Mouse (Mus musculus) hindbrain, embryonic 11.5 days (tissue): ENCODE results near the gene Utrn. TPM values are rescaled to one million over a fixed set of nuclear protein-coding genes. Genes with fewer than 3 reads are reported as not detected.

Source experiments
- ATAC-seq: fragments of 200-750 bp; cut with Nextera tagmentation; 2 replicates; pipeline ENCODE4 v1.8.0; 2017; ENCODE audit warnings: mild to moderate bottlenecking, moderate TSS enrichment, moderate library complexity; ENCODE audit not compliant: low FRiP score
- DNase-seq: peaks from one replicate; pipeline ENCODE4 v3.0.0-alpha.2; 2015; ENCODE audit warnings: low spot score
- H3K27ac ChIP-seq: fragments of 300-500 bp; sonication (generic); 2 replicates; pipeline ENCODE4 v1.5.1; 2014; ENCODE audit warnings: mild to moderate bottlenecking, low read depth, low read length
- H3K27me3 ChIP-seq: fragments of 300-500 bp; sonication (generic); 2 replicates; pipeline ENCODE4 v1.6.1; 2014; ENCODE audit warnings: mild to moderate bottlenecking, low read length, moderate library complexity, mixed read lengths; ENCODE audit not compliant: control insufficient read depth, insufficient read depth
- H3K36me3 ChIP-seq: fragments of 300-500 bp; sonication (generic); 2 replicates; pipeline ENCODE4 v1.6.1; 2014; ENCODE audit warnings: mild to moderate bottlenecking, low read length, moderate library complexity, mixed read lengths; ENCODE audit not compliant: control insufficient read depth, insufficient read depth
- H3K4me1 ChIP-seq: fragments of 300-500 bp; sonication (generic); replicated peaks from 2 replicates; pipeline ENCODE4 v1.6.1; 2014; ENCODE audit warnings: low read length, mixed read lengths; ENCODE audit not compliant: control insufficient read depth, insufficient read depth
- H3K4me2 ChIP-seq: fragments of 300-500 bp; sonication (generic); replicated peaks from 2 replicates; pipeline ENCODE4 v1.6.1; 2014; ENCODE audit warnings: mild to moderate bottlenecking, low read depth, low read length
- H3K4me3 ChIP-seq: fragments of 300-500 bp; sonication (generic); 2 replicates; pipeline ENCODE4 v1.5.1; 2014; ENCODE audit warnings: low read depth, low read length
- H3K9ac ChIP-seq: fragments of 300-500 bp; sonication (generic); 2 replicates; pipeline ENCODE4 v1.6.1; 2014; ENCODE audit warnings: low read depth, low read length
- H3K9me3 ChIP-seq: fragments of 300-500 bp; sonication (generic); 2 replicates; pipeline ENCODE4 v1.6.1; 2016; ENCODE audit warnings: low read length; ENCODE audit not compliant: control insufficient read depth
- WGBS: fragments of 180-500 bp; shearing (Covaris S2); extraction: QIAGEN DNeasy Blood & Tissue Kit; methylation state at CpG from one replicate; pipeline ENCODE4 v1.1.7; 2014; 5-methylcytosine and 5-hydroxymethylcytosine counted together
- polyA plus RNA-seq: library from polyadenylated mRNA; unstranded; fragments of >200 nt; fragmentation: Nextera tagmentation; extraction: Ambion mirVana; gene quantifications from 2 replicates; pipeline ENCODE4 v1.2.1, GENCODE M21; 2014

The Utrn gene
- polyA plus RNA-seq, 1 experiment from 2014 or later = 54.7 TPM

DNA sequence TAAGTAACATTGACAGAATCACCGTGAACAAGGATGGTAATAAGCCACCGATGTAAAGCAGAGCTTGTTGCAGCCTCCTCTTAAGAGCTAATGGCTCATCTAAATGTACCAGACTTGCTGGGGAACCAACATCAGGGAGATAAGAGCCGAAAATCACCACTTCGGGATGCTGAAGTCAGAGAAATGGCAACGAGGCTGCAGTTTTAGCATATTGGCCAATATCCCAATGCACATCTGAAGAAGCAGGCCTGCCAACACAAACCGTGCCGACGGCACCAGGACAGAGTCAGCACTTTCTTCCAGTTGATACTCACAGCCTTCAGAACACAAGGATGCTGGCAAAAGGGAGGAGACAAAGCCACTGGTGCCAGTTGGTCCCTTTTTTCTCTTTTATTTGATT, 442.3 kb downstream of the Utrn start:
- Histone ChIP-seq H3K9me3 (no peaks in the 10 kb centered on the region), H3K36me3 (no peaks in the 10 kb centered on the region), H3K27ac (no peak overlapping the region), H3K27me3 (no peaks in the 10 kb centered on the region), H3K4me1 (no peaks in the 10 kb centered on the region), H3K4me3 (no peak overlapping the region), H3K4me2 (no peak overlapping the region), H3K9ac (no peak overlapping the region)
- no peak for ATAC-seq
- 90% methylated on average over 8 of the region's 8 CpGs for WGBS
- no peak for DNase-seq

GRCm38 (mm10) chr10:12424944-12425343, 444.2 kb downstream of the Utrn start:
- Histone ChIP-seq H3K9me3 (no peaks in the 10 kb centered on the region), H3K27ac (no peak overlapping the region), H3K4me2 (no peak overlapping the region), H3K36me3 (no peaks in the 10 kb centered on the region), H3K4me3 (no peak overlapping the region), H3K27me3 (no peaks in the 10 kb centered on the region), H3K4me1 (no peaks in the 10 kb centered on the region), H3K9ac (no peak overlapping the region)
- 86% methylated on average over 2 of the region's 2 CpGs for WGBS
- DNase-seq = no peak
- ATAC-seq = no peak

- WGBS = 90% methylated on average over 7 of the region's 7 CpGs
- DNase-seq (no peak), ATAC-seq (no peak)
- Histone ChIP-seq H3K36me3 (no peaks in the 10 kb centered on the region), H3K27ac (no peak overlapping the region), H3K4me3 (no peak overlapping the region), H3K9me3 (no peaks in the 10 kb centered on the region), H3K4me2 (no peak overlapping the region), H3K4me1 (no peaks in the 10 kb centered on the region), H3K9ac (no peak overlapping the region), H3K27me3 (no peaks in the 10 kb centered on the region)
These were observed 445.0 kb downstream of the Utrn start for GRCm38 (mm10) chr10:12423994-12424725.

GRCm38 (mm10) chr10:12414967-12415366, 454.2 kb downstream of the Utrn start:
- no peaks in the 10 kb centered on the region for H3K36me3 ChIP-seq
- H3K4me2 ChIP-seq = no peak overlapping the region
- H3K27me3 ChIP-seq = no peaks in the 10 kb centered on the region
- H3K4me3 ChIP-seq = no peak overlapping the region
- H3K9ac ChIP-seq = no peak overlapping the region
- ATAC-seq = no peak
- no peak for DNase-seq
- no peak overlapping the region for H3K27ac ChIP-seq
- no peaks in the 10 kb centered on the region for H3K4me1 ChIP-seq
- WGBS = 91% methylated on average over 3 of the region's 3 CpGs
- no peaks in the 10 kb centered on the region for H3K9me3 ChIP-seq

DNA sequence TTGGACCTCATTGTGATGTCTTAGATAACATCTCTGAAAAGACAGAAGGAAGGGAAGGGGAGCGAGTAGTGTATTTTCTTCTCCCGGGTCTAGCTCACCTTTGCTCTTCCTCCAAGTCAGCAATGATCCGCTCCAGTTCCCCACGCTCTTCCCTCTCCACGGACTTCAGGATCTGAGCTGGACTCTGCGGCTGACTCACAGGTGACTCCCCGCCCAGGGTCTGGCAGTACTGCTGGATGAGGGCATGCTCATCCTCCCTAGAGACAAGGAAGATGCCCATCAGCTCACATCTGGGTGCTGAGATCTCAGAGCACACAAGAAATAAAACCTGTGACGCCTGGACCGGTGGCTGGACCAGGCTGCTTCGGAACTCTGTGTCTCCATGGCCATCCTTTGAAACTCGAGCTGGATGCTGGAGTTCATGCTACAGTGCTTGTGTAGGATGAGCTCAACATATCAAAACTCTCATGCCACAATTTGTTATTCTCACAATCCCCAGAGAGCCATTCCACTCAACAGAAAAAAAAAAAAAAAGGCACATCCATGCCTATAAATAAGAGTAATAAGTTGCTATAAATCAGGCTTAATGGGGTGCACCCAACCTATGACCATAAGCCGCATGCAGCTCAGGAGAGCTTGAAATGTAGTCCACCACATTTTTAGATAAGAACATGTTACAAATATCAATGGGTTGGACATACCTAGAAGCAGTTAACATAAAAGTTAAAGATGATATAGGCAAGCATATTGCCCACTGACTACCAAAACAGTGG, 462.6 kb downstream of the Utrn start:
- Histone ChIP-seq H3K9me3 (no peaks in the 10 kb centered on the region), H3K27ac (no peak overlapping the region), H3K4me1 (no peaks in the 10 kb centered on the region), H3K36me3 (no peaks in the 10 kb centered on the region), H3K9ac (no peak overlapping the region), H3K27me3 (no peaks in the 10 kb centered on the region), H3K4me3 (no peak overlapping the region), H3K4me2 (no peak overlapping the region)
- no peak for ATAC-seq
- 88% methylated on average over 12 of the region's 12 CpGs for WGBS
- DNase-seq = no peak

DNA sequence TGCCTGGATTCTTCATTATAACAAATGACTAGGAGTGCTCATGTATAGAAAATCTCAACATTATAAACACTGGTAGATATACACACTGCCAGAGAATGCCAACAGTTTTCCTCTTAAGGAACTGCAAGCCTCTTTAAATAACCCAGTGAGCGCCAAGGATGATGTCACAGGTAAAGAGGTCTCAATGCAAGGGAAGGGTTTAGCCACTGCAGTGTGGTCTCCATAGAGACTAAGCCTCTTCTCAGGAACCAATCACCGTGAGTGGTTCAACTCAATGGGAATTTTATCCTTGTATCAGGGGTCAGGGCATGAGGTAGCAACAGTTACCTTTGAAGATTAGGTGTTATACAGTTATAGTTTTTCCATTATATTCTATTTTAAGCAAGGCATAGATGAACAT, 469.7 kb downstream of the Utrn start:
- H3K9me3 ChIP-seq = no peaks in the 10 kb centered on the region
- no peak overlapping the region for H3K9ac ChIP-seq
- no peaks in the 10 kb centered on the region for H3K4me1 ChIP-seq
- DNase-seq (no peak), ATAC-seq (no peak)
- H3K27ac ChIP-seq = no peak overlapping the region
- 76% methylated on average over 2 of the region's 2 CpGs for WGBS
- H3K27me3 ChIP-seq = no peaks in the 10 kb centered on the region
- H3K36me3 ChIP-seq = no peaks in the 10 kb centered on the region
- H3K4me3 ChIP-seq = no peak overlapping the region
- H3K4me2 ChIP-seq = no peak overlapping the region

DNA sequence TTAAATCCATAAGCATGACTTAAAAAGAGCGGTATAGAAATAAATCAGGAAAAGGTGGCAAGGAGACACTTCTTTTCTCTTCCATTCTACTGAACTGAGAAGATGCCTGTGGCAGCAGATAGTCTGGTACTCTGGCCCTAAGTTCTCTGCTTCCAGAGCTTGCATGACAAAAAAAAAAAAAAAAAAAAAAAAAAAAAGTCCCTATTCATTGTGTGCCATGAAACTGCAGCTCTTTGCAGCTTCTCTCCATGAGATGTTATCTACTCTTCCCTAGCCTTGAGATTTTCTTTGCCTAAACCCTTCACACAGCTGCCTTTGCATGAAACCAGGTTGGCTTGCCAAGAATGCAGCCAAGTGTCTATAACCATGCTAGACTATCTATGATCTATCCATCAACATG, 489.0 kb downstream of the Utrn start:
- H3K27me3 ChIP-seq = no peaks in the 10 kb centered on the region
- DNase-seq (no peak), ATAC-seq (no peak)
- H3K9ac ChIP-seq = no peak overlapping the region
- 97% methylated on average over 1 of the region's 1 CpGs for WGBS
- no peaks in the 10 kb centered on the region for H3K36me3 ChIP-seq
- H3K9me3 ChIP-seq = no peaks in the 10 kb centered on the region
- no peaks in the 10 kb centered on the region for H3K4me1 ChIP-seq
- no peak overlapping the region for H3K4me3 ChIP-seq
- H3K27ac ChIP-seq = no peak overlapping the region
- H3K4me2 ChIP-seq = no peak overlapping the region

- Histone ChIP-seq H3K36me3 (no peaks in the 10 kb centered on the region), H3K9me3 (no peaks in the 10 kb centered on the region), H3K27ac (no peak overlapping the region), H3K4me2 (no peak overlapping the region), H3K4me1 (no peaks in the 10 kb centered on the region), H3K4me3 (no peak overlapping the region), H3K9ac (no peak overlapping the region), H3K27me3 (no peaks in the 10 kb centered on the region)
- DNase-seq (no peak), ATAC-seq (no peak)
- 89% methylated on average over 1 of the region's 1 CpGs for WGBS
These were observed 490.0 kb downstream of the Utrn start for GRCm38 (mm10) chr10:12379123-12379522.

- ATAC-seq = no peak
These were observed 491.4 kb downstream of the Utrn start for GRCm38 (mm10) chr10:12377727-12378126.

More at GRCm38 (mm10) chr10:12377727-12378126, 491.4 kb downstream of the Utrn start:
- Histone ChIP-seq H3K4me2 (no peak overlapping the region), H3K4me3 (no peak overlapping the region), H3K9ac (no peak overlapping the region), H3K4me1 (no peaks in the 10 kb centered on the region), H3K27me3 (no peaks in the 10 kb centered on the region), H3K27ac (no peak overlapping the region), H3K36me3 (no peaks in the 10 kb centered on the region), H3K9me3 (no peaks in the 10 kb centered on the region)
- no peak for DNase-seq
- WGBS = 74% methylated on average over 3 of the region's 3 CpGs
